Mouse (Mus musculus): ENCODE measurements around the gene Unkl. TPM values are rescaled to one million over a fixed set of nuclear protein-coding genes. Genes with fewer than 3 reads are reported as not detected.

Gene Unkl
- polyA plus RNA-seq, 1 experiment from 2014 or later = 6.3 TPM

- no peaks in the 10 kb centered on the region for H3K9me3 ChIP-seq (replicated peaks)
- H3K4me2 ChIP-seq = peak within 1 kb of the TSS; percentile 93
- H3K9ac ChIP-seq = peak within 1 kb of the TSS; percentile 88
- peak within 1 kb of the TSS; percentile 87 for H3K27ac ChIP-seq (ENCODE audit: poor library complexity, severe bottlenecking)
- WGBS = under 1% methylated on average over 50 of the region's 50 CpGs
- H3K27me3 ChIP-seq (replicated peaks) = peaks cover 15% of the 10 kb centered on the region
- peak within 1 kb of the TSS; percentile 87 for H3K4me3 ChIP-seq
- H3K36me3 ChIP-seq = peaks cover 3% of the 10 kb centered on the region; the same call in 1 of the 2 replicates
- peaks cover 18% of the 10 kb centered on the region for H3K4me1 ChIP-seq (replicated peaks)
- peak; percentile 81 for ATAC-seq (ENCODE audit: insufficient number of reproducible peaks, low FRiP score)
These were observed 4.0 kb upstream of the Unkl start, which contains the start of gene BC003965 for GRCm38 (mm10) chr17:25184129-25184691. TSS of gene BC003965 (plus strand) at chr17:25184554.

- peak overlapping the region; percentile 87 for H3K4me3 ChIP-seq
- WGBS = 6% methylated on average over 17 of the region's 17 CpGs
- H3K9ac ChIP-seq = peak overlapping the region; percentile 88
- peak overlapping the region; percentile 93 for H3K4me2 ChIP-seq
- peaks cover 3% of the 10 kb centered on the region; the same call in 1 of the 2 replicates for H3K36me3 ChIP-seq
- peaks cover 15% of the 10 kb centered on the region for H3K27me3 ChIP-seq (replicated peaks)
- H3K27ac ChIP-seq (ENCODE audit: poor library complexity, severe bottlenecking) = peak overlapping the region; percentile 62; the same call in 1 of the 2 replicates
- peaks cover 25% of the 10 kb centered on the region for H3K4me1 ChIP-seq (replicated peaks)
- H3K9me3 ChIP-seq (replicated peaks) = no peaks in the 10 kb centered on the region
- no peak for ATAC-seq (ENCODE audit: insufficient number of reproducible peaks, low FRiP score)
These were observed 3.2 kb upstream of the Unkl start for GRCm38 (mm10) chr17:25184961-25185360.

GRCm38 (mm10) chr17:25187784-25188149 lies 430 bp upstream of the Unkl start:
- no peaks in the 10 kb centered on the region for H3K9me3 ChIP-seq (replicated peaks)
- peak overlapping the region; percentile 84 for H3K27ac ChIP-seq (ENCODE audit: poor library complexity, severe bottlenecking)
- 6% methylated on average over 11 of the region's 11 CpGs for WGBS
- peak overlapping the region; percentile 98 for H3K4me3 ChIP-seq
- no peaks in the 10 kb centered on the region for H3K27me3 ChIP-seq (replicated peaks)
- no peak; the same call in 1 of the 2 replicates for ATAC-seq (ENCODE audit: insufficient number of reproducible peaks, low FRiP score)
- H3K4me1 ChIP-seq (replicated peaks) = peaks cover 26% of the 10 kb centered on the region
- peak overlapping the region; percentile 83 for H3K4me2 ChIP-seq
- peaks cover 15% of the 10 kb centered on the region for H3K36me3 ChIP-seq
- peak overlapping the region; percentile 95 for H3K9ac ChIP-seq

- peaks cover 26% of the 10 kb centered on the region for H3K4me1 ChIP-seq (replicated peaks)
These were observed 894 bp downstream of the Unkl start for GRCm38 (mm10) chr17:25189091-25189490.

GRCm38 (mm10) chr17:25202401-25202800 lies 14.2 kb downstream of the Unkl start:
- no peaks in the 10 kb centered on the region for H3K9me3 ChIP-seq (replicated peaks)
- no peaks in the 10 kb centered on the region for H3K27me3 ChIP-seq (replicated peaks)
- no peak overlapping the region for H3K4me3 ChIP-seq
- no peak overlapping the region for H3K9ac ChIP-seq
- no peak overlapping the region for H3K4me2 ChIP-seq
- no peaks in the 10 kb centered on the region for H3K4me1 ChIP-seq (replicated peaks)
- peaks cover 80% of the 10 kb centered on the region for H3K36me3 ChIP-seq
- no peak for ATAC-seq (ENCODE audit: insufficient number of reproducible peaks, low FRiP score)
- WGBS = 90% methylated on average over 4 of the region's 4 CpGs
- no peak overlapping the region for H3K27ac ChIP-seq (ENCODE audit: poor library complexity, severe bottlenecking)

More at GRCm38 (mm10) chr17:25189091-25189490, 894 bp downstream of the Unkl start:
- Histone ChIP-seq H3K27ac (ENCODE audit: poor library complexity, severe bottlenecking) (no peak overlapping the region), H3K9me3 (replicated peaks) (no peaks in the 10 kb centered on the region), H3K27me3 (replicated peaks) (no peaks in the 10 kb centered on the region), H3K36me3 (peaks cover 21% of the 10 kb centered on the region), H3K4me3 (peak overlapping the region; percentile 98), H3K9ac (peak overlapping the region; percentile 95), H3K4me2 (peak overlapping the region; percentile 83)
- no peak for ATAC-seq (ENCODE audit: insufficient number of reproducible peaks, low FRiP score)
- WGBS = 2% methylated on average over 16 of the region's 16 CpGs

GRCm38 (mm10) chr17:25210006-25210405 lies 21.8 kb downstream of the Unkl start:
- 91% methylated on average over 4 of the region's 4 CpGs for WGBS
- H3K4me3 ChIP-seq = no peak overlapping the region
- no peak overlapping the region for H3K9ac ChIP-seq
- peaks cover 87% of the 10 kb centered on the region for H3K36me3 ChIP-seq
- ATAC-seq (ENCODE audit: insufficient number of reproducible peaks, low FRiP score) = no peak
- H3K4me2 ChIP-seq = no peak overlapping the region
- H3K27me3 ChIP-seq (replicated peaks) = no peaks in the 10 kb centered on the region
- H3K27ac ChIP-seq (ENCODE audit: poor library complexity, severe bottlenecking) = no peak overlapping the region
- no peaks in the 10 kb centered on the region for H3K4me1 ChIP-seq (replicated peaks)
- no peaks in the 10 kb centered on the region for H3K9me3 ChIP-seq (replicated peaks)

GRCm38 (mm10) chr17:25210680-25211466 lies 22.7 kb downstream of the Unkl start:
- Histone ChIP-seq H3K9me3 (replicated peaks) (no peaks in the 10 kb centered on the region), H3K9ac (no peak overlapping the region), H3K4me2 (no peak overlapping the region), H3K4me3 (no peak overlapping the region), H3K36me3 (peaks cover 87% of the 10 kb centered on the region), H3K27me3 (replicated peaks) (no peaks in the 10 kb centered on the region), H3K4me1 (replicated peaks) (no peaks in the 10 kb centered on the region), H3K27ac (ENCODE audit: poor library complexity, severe bottlenecking) (no peak overlapping the region)
- WGBS = 79% methylated on average over 15 of the region's 15 CpGs
- no peak for ATAC-seq (ENCODE audit: insufficient number of reproducible peaks, low FRiP score)

- H3K4me3 ChIP-seq = no peak overlapping the region
- no peak overlapping the region for H3K4me2 ChIP-seq
- H3K9ac ChIP-seq = no peak overlapping the region
- no peaks in the 10 kb centered on the region for H3K4me1 ChIP-seq (replicated peaks)
- 62% methylated on average over 4 of the region's 4 CpGs for WGBS
- no peaks in the 10 kb centered on the region for H3K27me3 ChIP-seq (replicated peaks)
- no peak overlapping the region for H3K27ac ChIP-seq (ENCODE audit: poor library complexity, severe bottlenecking)
- no peaks in the 10 kb centered on the region for H3K9me3 ChIP-seq (replicated peaks)
- no peak for ATAC-seq (ENCODE audit: insufficient number of reproducible peaks, low FRiP score)
- peaks cover 89% of the 10 kb centered on the region for H3K36me3 ChIP-seq
These were observed 23.5 kb downstream of the Unkl start for GRCm38 (mm10) chr17:25211705-25212104.

GRCm38 (mm10) chr17:25215431-25215830 lies 27.2 kb downstream of the Unkl start:
- no peaks in the 10 kb centered on the region for H3K4me1 ChIP-seq (replicated peaks)
- no peak overlapping the region for H3K9ac ChIP-seq
- no peak overlapping the region for H3K4me2 ChIP-seq
- peaks cover 79% of the 10 kb centered on the region for H3K36me3 ChIP-seq
- no peaks in the 10 kb centered on the region for H3K9me3 ChIP-seq (replicated peaks)
- H3K27ac ChIP-seq (ENCODE audit: poor library complexity, severe bottlenecking) = no peak overlapping the region
- no peaks in the 10 kb centered on the region for H3K27me3 ChIP-seq (replicated peaks)
- no peak for ATAC-seq (ENCODE audit: insufficient number of reproducible peaks, low FRiP score)
- H3K4me3 ChIP-seq = no peak overlapping the region
- 89% methylated on average over 3 of the region's 3 CpGs for WGBS

GRCm38 (mm10) chr17:25218967-25219366 lies 30.8 kb downstream of the Unkl start:
- H3K27ac ChIP-seq (ENCODE audit: poor library complexity, severe bottlenecking) = no peak overlapping the region
- H3K4me2 ChIP-seq = no peak overlapping the region
- no peak for ATAC-seq (ENCODE audit: insufficient number of reproducible peaks, low FRiP score)
- H3K9ac ChIP-seq = no peak overlapping the region
- no peak overlapping the region for H3K4me3 ChIP-seq
- WGBS = 78% methylated on average over 9 of the region's 9 CpGs
- H3K9me3 ChIP-seq (replicated peaks) = no peaks in the 10 kb centered on the region
- H3K36me3 ChIP-seq = peaks cover 51% of the 10 kb centered on the region
- H3K4me1 ChIP-seq (replicated peaks) = peaks cover 16% of the 10 kb centered on the region
- no peaks in the 10 kb centered on the region for H3K27me3 ChIP-seq (replicated peaks)

- peaks cover 44% of the 10 kb centered on the region for H3K36me3 ChIP-seq
- H3K4me3 ChIP-seq = no peak overlapping the region
- no peak overlapping the region for H3K4me2 ChIP-seq
- ATAC-seq (ENCODE audit: insufficient number of reproducible peaks, low FRiP score) = no peak
- H3K4me1 ChIP-seq (replicated peaks) = peaks cover 16% of the 10 kb centered on the region
- H3K27ac ChIP-seq (ENCODE audit: poor library complexity, severe bottlenecking) = no peak overlapping the region
- H3K9ac ChIP-seq = no peak overlapping the region
- H3K27me3 ChIP-seq (replicated peaks) = no peaks in the 10 kb centered on the region
- 88% methylated on average over 15 of the region's 15 CpGs for WGBS
- H3K9me3 ChIP-seq (replicated peaks) = no peaks in the 10 kb centered on the region
These were observed 31.5 kb downstream of the Unkl start for GRCm38 (mm10) chr17:25219492-25220295.
